Mouse (Mus musculus) stomach, embryonic 14.5 days (tissue): ENCODE data around the gene Cytl1. TPM values are rescaled to one million over a fixed set of nuclear protein-coding genes. Genes with fewer than 3 reads are reported as not detected.

Source experiments
- ATAC-seq: fragments of 200-750 bp; cut with Nextera tagmentation; 2 replicates; pipeline ENCODE4 v1.8.0; 2017; ENCODE audit warnings: low read depth, moderate TSS enrichment; ENCODE audit not compliant: insufficient number of reproducible peaks, insufficient read depth, low FRiP score
- H3K27ac ChIP-seq: fragments of 300-500 bp; sonication (generic); 2 replicates; pipeline ENCODE4 v1.5.1; 2014; ENCODE audit warnings: mild to moderate bottlenecking, low read length, moderate library complexity, mixed read lengths
- H3K27me3 ChIP-seq: fragments of 300-500 bp; sonication (generic); 2 replicates; pipeline ENCODE4 v1.6.1; 2014; ENCODE audit warnings: low read length, control low read depth, mixed read lengths; ENCODE audit not compliant: control insufficient read depth, insufficient read depth
- H3K36me3 ChIP-seq: fragments of 300-500 bp; sonication (generic); 2 replicates; pipeline ENCODE4 v1.6.1; 2014; ENCODE audit warnings: mild to moderate bottlenecking, control low read depth, low read length, moderate library complexity, mixed read lengths; ENCODE audit not compliant: control insufficient read depth, insufficient read depth
- H3K4me1 ChIP-seq: fragments of 300-500 bp; sonication (generic); 2 replicates; pipeline ENCODE4 v1.6.1; 2014; ENCODE audit warnings: low read length, control low read depth, mixed read lengths; ENCODE audit not compliant: control insufficient read depth, insufficient read depth
- H3K4me2 ChIP-seq: fragments of 300-500 bp; sonication (generic); replicated peaks from 2 replicates; pipeline ENCODE4 v1.6.1; 2014; ENCODE audit warnings: low read depth, low read length, control low read depth
- H3K4me3 ChIP-seq: fragments of 300-500 bp; sonication (generic); 2 replicates; pipeline ENCODE4 v1.5.1; 2014; ENCODE audit warnings: low read depth, low read length, control low read depth
- H3K9ac ChIP-seq: fragments of 300-500 bp; sonication (generic); replicated peaks from 2 replicates; pipeline ENCODE4 v1.6.1; 2014; ENCODE audit warnings: low read depth, mild to moderate bottlenecking, control low read depth, low read length, moderate library complexity, mixed read lengths
- H3K9me3 ChIP-seq: fragments of 300-500 bp; sonication (generic); 2 replicates; pipeline ENCODE4 v1.6.1; 2016; ENCODE audit warnings: low read depth, low read length, control low read depth; ENCODE audit not compliant: control insufficient read depth
- WGBS: fragments of 180-500 bp; shearing (Covaris S2); extraction: QIAGEN DNeasy Blood & Tissue Kit; methylation state at CpG from one replicate; pipeline ENCODE4 v1.1.7; 2014; 5-methylcytosine and 5-hydroxymethylcytosine counted together
- polyA plus RNA-seq: library from polyadenylated mRNA; unstranded; fragments of >200 nt; fragmentation: Nextera tagmentation; extraction: Ambion mirVana; gene quantifications from 2 replicates; pipeline ENCODE4 v1.2.1, GENCODE M21; 2014

The Cytl1 gene
- polyA plus RNA-seq, 1 experiment from 2014 or later: not detected

GRCm38 (mm10) chr5:37752027-37752967 is 17.0 kb downstream of the Cytl1 start:
- H3K27ac ChIP-seq: no peak overlapping the region
- 57% methylated on average over 8 of the region's 8 CpGs for WGBS
- ATAC-seq: peak; percentile 67; the same call in 1 of the 2 replicates

DNA sequence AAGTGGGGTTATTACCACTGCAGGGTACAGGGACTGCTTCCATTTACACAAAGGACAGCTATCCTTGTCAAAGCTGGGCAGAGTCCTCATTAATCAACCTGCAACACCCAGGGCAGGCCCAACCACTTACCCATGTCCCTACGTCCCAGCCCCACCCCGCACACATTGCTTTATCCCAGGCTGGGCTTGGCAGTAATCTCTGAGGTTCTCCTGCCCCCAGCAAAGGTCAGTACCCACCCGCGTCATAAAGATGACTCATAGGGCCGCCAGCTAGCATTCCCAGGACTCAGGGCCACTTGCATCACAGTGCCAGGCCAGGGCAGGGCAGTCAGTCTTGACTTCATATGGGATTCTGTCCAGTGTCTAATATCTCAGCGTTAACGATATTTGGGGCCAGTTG is 18.0 kb downstream of the Cytl1 start:
- ATAC-seq: no peak
- Histone ChIP-seq H3K4me1 (no peaks in the 10 kb centered on the region), H3K9ac (no peak overlapping the region), H3K36me3 (no peaks in the 10 kb centered on the region), H3K27ac (no peak overlapping the region), H3K4me3 (no peak overlapping the region), H3K9me3 (no peaks in the 10 kb centered on the region), H3K4me2 (no peak overlapping the region), H3K27me3 (no peaks in the 10 kb centered on the region)
- 64% methylated on average over 7 of the region's 7 CpGs for WGBS

More at GRCm38 (mm10) chr5:37752027-37752967, 17.0 kb downstream of the Cytl1 start:
- Histone ChIP-seq H3K9ac (no peak overlapping the region), H3K4me3 (no peak overlapping the region), H3K36me3 (no peaks in the 10 kb centered on the region), H3K4me2 (no peak overlapping the region), H3K4me1 (no peaks in the 10 kb centered on the region), H3K9me3 (no peaks in the 10 kb centered on the region), H3K27me3 (no peaks in the 10 kb centered on the region)

- Histone ChIP-seq H3K4me2 (no peak overlapping the region), H3K4me3 (no peak overlapping the region), H3K27ac (no peak overlapping the region), H3K9me3 (no peaks in the 10 kb centered on the region), H3K36me3 (no peaks in the 10 kb centered on the region), H3K9ac (no peak overlapping the region), H3K27me3 (no peaks in the 10 kb centered on the region), H3K4me1 (no peaks in the 10 kb centered on the region)
- ATAC-seq: no peak
- WGBS: 84% methylated on average over 3 of the region's 3 CpGs
Measured at GRCm38 (mm10) chr5:37762046-37762445, 26.7 kb downstream of the Cytl1 start.

DNA sequence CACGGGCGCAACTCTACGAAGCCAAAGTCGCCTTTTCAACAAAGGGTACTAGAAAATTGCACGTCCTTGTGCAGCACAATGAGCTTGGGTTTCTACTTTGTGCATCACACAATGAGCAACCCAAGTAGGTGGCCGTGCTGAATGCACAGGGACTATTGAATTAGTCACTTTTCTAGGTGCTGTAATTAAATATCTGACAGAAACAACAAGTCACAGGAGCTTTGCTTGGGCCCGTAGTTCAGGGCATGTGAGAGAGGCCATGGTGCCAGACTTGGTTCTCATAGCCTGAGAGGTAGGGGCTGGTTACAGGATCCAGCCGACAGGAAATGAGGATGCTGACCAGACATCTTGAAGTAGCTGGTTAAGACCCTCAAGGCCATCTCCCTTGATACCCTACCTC is 30.5 kb downstream of the Cytl1 start:
- no peak overlapping the region for H3K4me2 ChIP-seq
- ATAC-seq: no peak
- no peaks in the 10 kb centered on the region for H3K27me3 ChIP-seq
- no peak overlapping the region for H3K9ac ChIP-seq
- WGBS: 72% methylated on average over 8 of the region's 8 CpGs
- no peaks in the 10 kb centered on the region for H3K36me3 ChIP-seq
- no peak overlapping the region for H3K27ac ChIP-seq
- no peak overlapping the region for H3K4me3 ChIP-seq
- no peaks in the 10 kb centered on the region for H3K9me3 ChIP-seq
- no peaks in the 10 kb centered on the region for H3K4me1 ChIP-seq

DNA sequence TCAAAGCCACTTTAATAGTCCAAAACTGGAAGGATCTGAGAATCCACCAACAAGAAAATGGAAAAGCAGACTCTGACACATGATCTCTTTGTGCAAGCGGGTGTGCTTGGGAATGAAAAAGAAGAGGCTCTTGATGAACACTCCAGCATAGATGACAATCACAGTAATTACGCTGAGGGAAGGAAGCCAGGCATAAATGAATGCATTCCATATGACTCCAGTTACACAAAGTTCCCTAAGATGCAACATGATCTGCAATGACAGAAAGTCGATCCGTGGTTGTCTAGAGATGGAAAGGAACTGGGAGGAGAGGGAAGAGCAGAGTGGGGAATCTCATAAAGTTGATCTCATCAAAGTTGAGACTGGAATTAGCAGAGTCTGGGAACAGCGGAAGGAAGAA is 31.9 kb downstream of the Cytl1 start:
- Histone ChIP-seq H3K4me3 (no peak overlapping the region), H3K27me3 (no peaks in the 10 kb centered on the region), H3K9ac (no peak overlapping the region), H3K27ac (no peak overlapping the region), H3K9me3 (no peaks in the 10 kb centered on the region), H3K36me3 (no peaks in the 10 kb centered on the region), H3K4me1 (no peaks in the 10 kb centered on the region), H3K4me2 (no peak overlapping the region)
- no peak for ATAC-seq
- WGBS: 74% methylated on average over 5 of the region's 5 CpGs

DNA sequence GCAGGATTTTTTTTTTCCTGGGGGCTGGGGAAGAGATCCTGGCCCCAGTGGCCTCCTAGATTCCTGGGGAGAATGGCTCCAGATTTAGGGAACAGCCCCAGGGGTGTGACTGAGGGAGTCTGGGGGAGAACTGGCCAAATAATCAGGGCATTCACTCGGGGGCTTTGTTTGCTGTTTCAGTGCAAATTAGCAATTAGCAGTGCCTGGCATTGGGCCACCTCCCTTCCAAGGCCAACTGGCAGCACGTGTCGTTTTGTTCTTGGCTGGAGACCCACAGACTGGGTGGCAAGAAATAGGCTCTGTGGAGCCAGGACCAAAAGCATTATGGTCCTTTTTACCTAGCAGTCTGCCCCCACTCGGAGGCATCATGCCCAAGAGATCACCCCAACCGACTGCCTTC is 33.7 kb downstream of the Cytl1 start:
- Histone ChIP-seq H3K36me3 (no peaks in the 10 kb centered on the region), H3K9ac (no peak overlapping the region), H3K4me3 (no peak overlapping the region), H3K9me3 (no peaks in the 10 kb centered on the region), H3K4me1 (no peaks in the 10 kb centered on the region), H3K4me2 (no peak overlapping the region), H3K27ac (no peak overlapping the region), H3K27me3 (no peaks in the 10 kb centered on the region)
- WGBS: 14% methylated on average over 5 of the region's 5 CpGs
- ATAC-seq: no peak

GRCm38 (mm10) chr5:37770870-37771269 is 35.6 kb downstream of the Cytl1 start:
- no peak for ATAC-seq
- WGBS: 88% methylated on average over 6 of the region's 6 CpGs
- Histone ChIP-seq H3K4me2 (no peak overlapping the region), H3K9me3 (no peaks in the 10 kb centered on the region), H3K27me3 (no peaks in the 10 kb centered on the region), H3K9ac (no peak overlapping the region), H3K4me3 (no peak overlapping the region), H3K4me1 (no peaks in the 10 kb centered on the region), H3K27ac (no peak overlapping the region), H3K36me3 (no peaks in the 10 kb centered on the region)

DNA sequence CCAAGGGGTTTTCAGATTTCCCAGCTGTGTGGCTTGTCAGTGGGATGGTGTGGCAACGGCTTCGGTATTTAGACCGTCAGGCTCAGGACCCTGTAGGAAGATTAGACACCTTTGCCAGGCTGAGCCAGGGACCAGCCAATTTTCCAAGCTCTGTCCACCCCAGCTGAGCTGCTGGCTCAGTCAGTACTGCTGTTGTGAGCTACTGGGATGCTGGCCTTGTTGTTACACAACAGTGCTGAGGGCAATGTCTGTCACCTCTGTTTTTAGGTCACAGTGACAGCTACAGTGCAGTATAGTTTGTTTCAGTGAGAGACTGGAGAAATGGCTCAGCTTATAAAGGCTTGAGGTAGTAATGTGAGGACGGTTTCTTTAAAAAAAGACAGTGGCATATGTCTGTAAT is 38.7 kb downstream of the Cytl1 start:
- Histone ChIP-seq H3K27ac (no peak overlapping the region), H3K36me3 (no peaks in the 10 kb centered on the region), H3K4me1 (no peaks in the 10 kb centered on the region), H3K27me3 (no peaks in the 10 kb centered on the region), H3K9me3 (no peaks in the 10 kb centered on the region), H3K9ac (no peak overlapping the region), H3K4me3 (no peak overlapping the region), H3K4me2 (no peak overlapping the region)
- WGBS: 72% methylated on average over 4 of the region's 4 CpGs
- ATAC-seq: no peak
